Mouse (Mus musculus): ENCODE measurements at regions not wholly inside any gene's neighbourhood (a gene's known extent, or its start where the extent isn't known, plus 50 kb on each side); places are given as distances from the start of the nearest gene placed in this dataset.
A peak's percentile ranks its signal among the peaks of the same experiment; 100 is the strongest.

- no peak for DNase-seq (ENCODE audit: low spot score in 2 of 2)
These were observed 132.6 kb upstream of the Jade1 start for GRCm38 (mm10) chr3:41422615-41423579.

GRCm38 (mm10) chr3:41413771-41414170 lies 141.8 kb upstream of the Jade1 start:
- no peak for DNase-seq (ENCODE audit: low spot score in 2 of 2)

DNA sequence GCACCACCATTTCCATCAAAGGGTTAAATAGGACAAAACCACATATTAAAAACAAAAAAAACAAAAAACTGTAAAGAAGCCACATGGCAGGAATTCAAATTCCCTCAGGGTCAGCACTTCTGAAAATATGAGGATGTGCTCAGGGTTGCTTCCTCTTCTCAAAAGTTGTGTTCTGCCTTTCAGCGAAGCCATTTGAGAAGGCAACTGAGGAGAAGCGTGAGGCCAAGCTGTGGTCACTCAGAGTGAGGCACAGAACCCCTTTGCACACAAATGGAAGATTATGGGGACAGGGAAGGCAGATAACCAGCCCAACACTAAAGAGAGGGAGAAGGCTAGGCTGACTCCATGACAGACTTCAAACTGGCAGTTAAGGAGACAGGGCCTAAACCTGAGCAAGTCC lies 142.8 kb upstream of the Jade1 start:
- no peak for DNase-seq (ENCODE audit: low spot score in 2 of 2)

DNA sequence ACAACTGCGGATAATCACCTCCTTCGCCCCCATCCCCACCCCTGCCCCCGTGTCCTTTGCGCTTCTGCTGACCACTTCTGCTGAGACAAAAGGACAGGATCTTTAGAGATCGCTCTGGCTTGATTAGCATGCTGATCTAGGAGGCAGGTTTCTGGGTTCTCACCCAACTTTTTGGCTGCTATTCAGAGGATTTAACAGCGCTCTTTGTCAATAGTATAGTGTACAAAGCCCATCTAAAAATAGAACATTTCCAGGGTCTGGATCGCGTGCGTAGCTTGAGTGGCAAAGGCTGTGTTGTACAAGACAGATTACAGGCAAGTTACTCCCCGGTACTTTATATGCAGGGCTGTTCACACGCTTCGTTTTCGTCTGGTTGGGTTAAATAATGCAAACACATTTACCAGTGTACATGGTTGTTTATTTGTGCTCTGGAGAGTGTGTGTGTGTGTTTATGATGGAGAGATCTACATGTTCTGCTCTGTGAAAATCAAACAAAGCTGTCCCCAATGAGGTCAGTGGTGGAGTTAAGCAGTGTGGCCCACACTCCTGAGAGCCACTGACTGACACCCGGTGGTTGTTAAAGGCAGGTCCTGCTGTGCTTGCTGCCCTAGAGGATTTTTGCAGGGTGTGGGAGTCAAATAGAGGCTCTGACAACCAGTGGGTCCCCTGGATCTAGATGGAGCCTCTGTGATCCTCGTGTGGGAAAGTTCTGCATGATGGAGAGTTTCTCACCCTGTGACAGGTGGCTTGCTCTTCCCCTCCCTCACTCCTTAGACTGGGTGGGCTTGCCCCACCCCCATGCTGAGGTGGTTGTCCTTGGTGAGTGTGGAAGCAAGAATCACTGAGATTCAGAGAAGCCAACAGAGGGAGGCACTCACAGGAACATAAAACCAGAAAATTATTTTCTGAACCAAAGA lies 146.5 kb upstream of the Jade1 start:
- no peak for DNase-seq (ENCODE audit: low spot score in 2 of 2)

- DNase-seq (ENCODE audit: low spot score in 2 of 2) = peak; percentile 11 to 44
These were observed 147.1 kb upstream of the Jade1 start for GRCm38 (mm10) chr3:41408423-41408820.

GRCm38 (mm10) chr3:41407988-41408387 lies 147.5 kb upstream of the Jade1 start:
- no peak for DNase-seq (ENCODE audit: low spot score in 2 of 2)

- DNase-seq (ENCODE audit: low spot score in 2 of 2) = no peak
These were observed 148.0 kb upstream of the Jade1 start for GRCm38 (mm10) chr3:41407520-41407919.

GRCm38 (mm10) chr3:41401881-41402280 lies 153.7 kb upstream of the Jade1 start:
- no peak for DNase-seq (ENCODE audit: low spot score in 2 of 2)

GRCm38 (mm10) chr3:41389868-41390267 lies 165.7 kb upstream of the Jade1 start:
- no peak for DNase-seq (ENCODE audit: low spot score in 2 of 2)

DNA sequence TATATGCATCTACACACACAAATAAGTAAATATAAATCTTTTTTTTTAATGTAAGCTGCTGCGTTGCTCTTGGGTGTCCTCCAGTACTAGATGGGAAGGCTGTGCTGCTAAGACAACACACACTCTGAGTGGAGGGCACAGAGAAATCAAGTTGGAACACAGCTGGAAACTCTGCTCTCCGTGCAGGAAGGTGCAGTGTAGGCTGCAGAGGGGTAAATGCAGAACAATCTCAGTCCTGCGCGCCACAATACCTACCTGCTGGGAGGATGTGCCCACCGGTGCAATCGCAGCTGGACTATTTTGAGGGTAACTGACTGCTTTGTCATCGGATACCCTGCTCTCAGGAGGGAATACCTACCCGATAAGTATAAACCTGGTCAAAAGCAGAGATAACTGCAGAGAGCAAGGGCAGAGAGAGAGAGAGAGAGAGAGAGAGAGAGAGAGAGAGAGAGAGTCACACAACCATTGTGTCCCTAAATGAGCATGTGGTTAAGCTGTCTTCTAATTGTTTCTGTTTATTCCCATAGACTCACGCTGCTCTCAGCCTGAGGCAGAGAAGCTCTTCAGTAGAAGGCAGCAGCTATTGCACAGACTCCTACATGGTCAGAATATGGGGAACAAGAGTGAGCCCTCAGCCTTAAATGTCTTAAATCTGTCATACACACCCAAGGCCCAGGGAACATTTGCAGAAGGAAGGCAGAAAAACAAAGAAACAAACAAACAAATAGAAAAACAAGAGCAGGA lies 167.9 kb upstream of the Jade1 start:
- no peak for DNase-seq (ENCODE audit: low spot score in 2 of 2)

DNA sequence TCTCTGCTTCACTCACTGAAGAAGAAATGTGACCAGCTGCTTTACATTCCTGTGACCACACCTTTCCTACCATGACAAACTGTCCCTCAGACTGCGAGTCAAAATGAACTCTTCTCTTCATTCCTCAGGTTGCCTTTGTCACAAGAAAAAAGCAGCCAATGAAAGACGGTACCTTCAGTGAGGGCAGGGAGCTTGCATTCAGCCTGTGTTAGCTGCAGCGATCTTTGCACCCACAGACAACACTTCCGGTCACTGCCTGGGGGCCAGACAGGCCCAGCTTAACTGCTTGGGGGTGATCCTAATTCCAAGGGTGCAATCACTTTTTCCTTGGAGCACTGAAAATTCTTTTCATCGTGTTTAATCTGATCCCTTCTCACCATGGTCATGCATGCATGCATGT lies 169.2 kb upstream of the Jade1 start:
- no peak for DNase-seq (ENCODE audit: low spot score in 2 of 2)

GRCm38 (mm10) chr3:41384410-41384809 lies 171.1 kb upstream of the Jade1 start:
- no peak for DNase-seq (ENCODE audit: low spot score in 2 of 2)

GRCm38 (mm10) chr3:41378576-41378975 lies 177.0 kb upstream of the Jade1 start:
- DNase-seq (ENCODE audit: low spot score in 2 of 2) = no peak

- DNase-seq (ENCODE audit: low spot score in 2 of 2) = no peak
These were observed 177.6 kb upstream of the Jade1 start for GRCm38 (mm10) chr3:41377826-41378406.

DNA sequence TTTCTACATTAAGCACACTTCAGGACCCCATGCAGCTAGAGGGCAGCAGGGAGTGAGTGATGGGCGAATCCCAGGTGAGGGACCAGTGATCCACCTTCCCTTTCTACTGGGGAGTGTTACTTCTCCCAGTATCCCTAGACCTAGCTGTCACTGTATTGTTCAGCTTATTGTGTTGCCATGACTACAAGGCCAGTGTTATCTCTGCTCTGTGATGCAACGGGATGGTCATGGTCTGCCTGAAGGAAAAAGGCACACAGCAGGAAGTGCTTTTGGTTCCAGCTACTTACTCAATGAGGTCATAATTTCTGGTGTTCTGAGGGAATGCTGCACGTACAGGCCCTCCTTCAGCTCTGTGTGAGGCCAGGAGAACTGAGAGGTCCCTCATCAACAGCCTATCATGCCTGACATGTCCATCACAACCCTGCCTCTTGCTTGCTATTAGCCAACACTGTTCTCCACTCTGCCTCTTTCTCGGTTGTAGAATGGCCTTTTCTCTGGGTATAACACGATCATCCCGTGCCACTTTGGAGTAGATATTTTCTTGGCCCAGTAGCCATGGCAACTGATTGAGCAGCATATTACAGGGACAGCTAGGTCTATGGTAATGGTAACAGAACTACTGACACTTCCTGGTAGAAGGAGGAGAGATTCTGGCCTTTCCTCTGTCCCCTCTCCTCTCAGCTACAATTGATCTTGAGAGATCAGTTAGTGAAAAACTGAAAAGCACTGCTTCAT lies 178.5 kb upstream of the Jade1 start:
- no peak for DNase-seq (ENCODE audit: low spot score in 2 of 2)

DNA sequence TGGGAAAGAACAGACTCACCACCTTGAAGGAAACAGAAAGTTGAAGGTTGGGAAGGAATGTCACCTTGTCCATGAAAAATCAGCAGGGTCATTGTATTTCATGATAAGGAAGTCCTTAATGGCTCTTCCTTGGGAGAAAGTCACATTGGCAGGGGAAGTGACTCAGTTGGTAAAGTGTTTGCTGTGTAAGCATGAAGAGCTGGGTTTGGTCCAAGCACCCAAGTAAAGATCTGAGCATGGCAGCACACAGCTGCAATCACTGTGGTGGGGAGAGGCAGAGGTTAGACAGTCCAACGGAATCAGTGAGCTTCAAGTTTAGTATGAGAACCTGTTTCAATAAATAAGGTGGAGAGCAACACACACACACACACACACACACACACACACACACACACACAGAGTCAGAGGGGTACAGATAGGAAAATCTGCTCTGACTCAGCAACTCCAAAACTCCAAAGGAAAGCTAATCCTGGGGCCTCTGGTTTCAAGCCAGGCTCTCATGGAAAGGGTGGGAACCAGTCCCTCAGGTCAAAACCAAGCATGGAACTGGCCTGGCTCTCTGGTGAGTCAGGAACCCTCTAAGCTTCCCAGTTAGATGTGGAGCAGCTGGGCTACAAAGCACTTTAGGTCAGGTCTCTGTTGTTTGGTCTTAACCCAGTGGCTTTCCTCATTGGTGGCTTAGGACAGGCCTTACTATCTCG lies 180.2 kb upstream of the Jade1 start:
- no peak for DNase-seq (ENCODE audit: low spot score in 2 of 2)

DNA sequence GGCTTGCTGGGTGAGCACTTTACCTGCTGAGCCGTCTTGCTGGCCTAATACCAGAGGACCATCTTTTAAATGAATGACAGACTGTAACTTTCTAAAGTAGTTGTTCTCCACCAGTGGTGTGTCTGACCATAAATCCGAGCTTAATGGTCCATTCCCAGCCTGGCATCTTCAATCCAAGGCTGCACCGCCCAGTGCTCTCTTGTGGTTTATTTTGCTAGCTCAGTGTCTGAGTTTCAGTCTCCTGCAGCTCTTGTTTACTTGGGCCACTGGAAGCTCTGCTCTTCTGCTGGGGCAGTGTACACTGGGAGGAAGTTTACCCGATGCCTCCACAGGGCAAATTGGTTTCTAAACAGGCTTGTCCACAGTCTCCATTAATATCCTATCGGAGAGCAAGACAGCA lies 182.3 kb upstream of the Jade1 start:
- DNase-seq (ENCODE audit: low spot score in 2 of 2) = no peak

DNA sequence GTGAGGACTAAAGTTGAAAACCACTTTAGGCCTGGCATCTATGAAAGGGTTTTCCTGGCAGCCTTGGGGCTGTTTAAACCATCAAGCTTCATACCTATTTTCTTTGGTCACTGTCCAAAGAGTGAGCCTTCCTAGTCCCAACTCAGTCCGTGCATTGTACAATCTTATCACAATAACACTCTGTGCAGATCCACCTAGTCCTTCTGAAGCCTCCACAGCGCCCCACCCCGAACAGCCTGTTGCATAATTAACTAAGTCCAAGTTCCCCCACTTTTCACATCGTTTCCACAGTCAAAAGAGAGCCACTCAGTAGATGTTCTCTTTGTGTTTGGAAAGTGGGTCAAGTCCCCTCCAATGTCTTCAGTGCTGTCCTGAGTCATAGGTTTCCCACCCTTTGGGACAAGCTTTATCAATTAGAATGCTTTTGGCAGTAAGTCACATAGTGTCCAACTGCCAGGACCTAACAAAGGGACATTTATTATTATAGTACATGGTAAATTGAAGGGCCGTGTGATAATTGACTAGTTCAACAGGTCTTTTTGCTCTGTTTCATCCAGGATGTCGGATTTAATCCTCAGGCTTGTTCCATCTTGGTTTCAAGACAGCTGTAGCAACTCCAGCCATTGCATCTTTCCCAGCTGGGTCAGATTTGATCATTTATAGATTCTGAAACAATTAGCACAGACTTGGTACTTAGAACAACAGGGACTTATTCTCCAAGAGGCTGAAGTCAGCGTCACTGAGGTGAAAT lies 187.0 kb upstream of the Jade1 start:
- DNase-seq (ENCODE audit: low spot score in 2 of 2) = no peak

GRCm38 (mm10) chr3:41366764-41367163 lies 188.8 kb upstream of the Jade1 start:
- DNase-seq (ENCODE audit: low spot score in 2 of 2) = no peak

Data from adrenal gland, postnatal 4 days (tissue).